Mouse (Mus musculus): Measurements from ENCODE around the gene Mxi1. TPM values are rescaled to one million over a fixed set of nuclear protein-coding genes. Genes with fewer than 3 reads are reported as not detected.

Mxi1 gene
- polyA plus RNA-seq, 1 experiment from 2014 or later = 59.0 TPM

DNA sequence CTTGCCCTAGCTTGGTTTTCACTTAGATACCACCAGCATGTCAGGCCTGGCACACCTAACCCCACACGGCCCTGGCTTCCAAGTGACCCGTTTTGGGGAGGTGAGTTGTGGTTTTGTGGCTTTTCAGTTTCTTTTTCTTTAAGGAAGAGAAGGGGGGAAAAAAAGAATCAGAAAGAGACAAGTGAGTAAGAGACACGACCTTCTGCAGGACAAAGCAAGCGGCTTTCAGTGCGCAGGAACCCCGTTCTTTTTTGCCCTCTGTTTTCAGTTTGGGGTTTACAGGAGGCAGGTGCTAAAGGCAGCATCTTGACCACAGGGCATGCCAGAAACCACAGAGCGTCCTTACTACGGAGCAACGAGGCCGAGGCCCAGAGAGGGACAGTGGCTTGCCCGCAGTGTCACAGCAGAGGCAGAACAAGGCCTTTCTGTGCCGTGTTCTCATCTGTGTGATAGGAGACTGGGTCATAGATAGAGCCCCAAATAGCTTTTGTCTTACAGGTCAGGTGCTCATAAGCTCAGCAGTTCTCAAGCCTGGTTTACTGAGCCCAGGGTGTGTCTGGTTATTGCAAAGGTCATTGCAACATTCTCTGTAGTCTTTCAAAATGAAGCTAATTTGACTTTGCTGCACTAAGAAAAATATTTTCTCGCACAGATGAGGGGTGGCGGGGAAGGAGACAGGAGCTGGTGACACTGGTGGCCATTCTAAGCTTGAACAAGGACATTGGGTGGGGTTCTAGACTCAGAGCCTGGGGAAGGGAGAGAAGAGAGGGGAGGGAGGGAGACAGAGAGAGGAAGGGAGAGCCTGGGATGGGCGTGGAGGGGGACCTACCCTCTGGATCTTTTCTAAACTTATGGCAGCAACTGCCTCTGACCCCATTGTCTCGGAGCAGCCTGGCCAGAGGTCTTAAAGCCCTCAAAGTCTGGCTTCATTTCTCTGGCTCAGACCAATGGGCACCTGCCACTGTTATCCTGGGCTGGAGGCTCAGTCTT, 8.1 kb downstream of the Mxi1 start:
- Histone ChIP-seq H3K27me3 (ENCODE audit: control insufficient read depth, insufficient read depth, low read length) (no peaks in the 10 kb centered on the region), H3K9me3 (ENCODE audit: control insufficient read depth, low read length) (no peaks in the 10 kb centered on the region), H3K9ac (ENCODE audit: low read length) (no peak overlapping the region), H3K4me3 (ENCODE audit: low read depth, low read length) (no peak overlapping the region), H3K4me1 (ENCODE audit: control insufficient read depth, insufficient read depth, low read length) (peaks cover 11% of the 10 kb centered on the region), H3K4me2 (no peak overlapping the region), H3K36me3 (ENCODE audit: control insufficient read depth, insufficient read depth, low read length) (no peaks in the 10 kb centered on the region; the same call in 1 of the 2 replicates), H3K27ac (ENCODE audit: low read depth, low read length) (no peak overlapping the region)
- 81% methylated on average over 16 of the region's 16 CpGs for WGBS
- ATAC-seq (ENCODE audit: low FRiP score) = no peak
- DNase-seq (ENCODE audit: low spot score, missing footprints) = no peak

- no peaks in the 10 kb centered on the region for H3K36me3 ChIP-seq (ENCODE audit: control insufficient read depth, insufficient read depth, low read length)
- H3K4me1 ChIP-seq (ENCODE audit: control insufficient read depth, insufficient read depth, low read length) = peaks cover 12% of the 10 kb centered on the region
- H3K9ac ChIP-seq (ENCODE audit: low read length) = no peak overlapping the region
- no peaks in the 10 kb centered on the region for H3K27me3 ChIP-seq (ENCODE audit: control insufficient read depth, insufficient read depth, low read length)
- H3K27ac ChIP-seq (ENCODE audit: low read depth, low read length) = no peak overlapping the region
- no peak overlapping the region for H3K4me3 ChIP-seq (ENCODE audit: low read depth, low read length)
- no peaks in the 10 kb centered on the region for H3K9me3 ChIP-seq (ENCODE audit: control insufficient read depth, low read length)
- 72% methylated on average over 9 of the region's 9 CpGs for WGBS
- ATAC-seq (ENCODE audit: low FRiP score) (no peak), DNase-seq (ENCODE audit: low spot score, missing footprints) (no peak)
- no peak overlapping the region for H3K4me2 ChIP-seq
Observed at GRCm38 (mm10) chr19:53320264-53321110, 10.2 kb downstream of the Mxi1 start.

- Histone ChIP-seq H3K27me3 (ENCODE audit: control insufficient read depth, insufficient read depth, low read length) (no peaks in the 10 kb centered on the region), H3K4me1 (ENCODE audit: control insufficient read depth, insufficient read depth, low read length) (peaks cover 20% of the 10 kb centered on the region), H3K36me3 (ENCODE audit: control insufficient read depth, insufficient read depth, low read length) (no peaks in the 10 kb centered on the region), H3K4me3 (ENCODE audit: low read depth, low read length) (no peak overlapping the region), H3K9me3 (ENCODE audit: control insufficient read depth, low read length) (no peaks in the 10 kb centered on the region), H3K4me2 (no peak overlapping the region), H3K27ac (ENCODE audit: low read depth, low read length) (no peak overlapping the region), H3K9ac (ENCODE audit: low read length) (no peak overlapping the region)
- WGBS = 76% methylated on average over 10 of the region's 10 CpGs
- no peak for ATAC-seq (ENCODE audit: low FRiP score)
- no peak for DNase-seq (ENCODE audit: low spot score, missing footprints)
Observed at GRCm38 (mm10) chr19:53321273-53321672, 11.0 kb downstream of the Mxi1 start.

DNA sequence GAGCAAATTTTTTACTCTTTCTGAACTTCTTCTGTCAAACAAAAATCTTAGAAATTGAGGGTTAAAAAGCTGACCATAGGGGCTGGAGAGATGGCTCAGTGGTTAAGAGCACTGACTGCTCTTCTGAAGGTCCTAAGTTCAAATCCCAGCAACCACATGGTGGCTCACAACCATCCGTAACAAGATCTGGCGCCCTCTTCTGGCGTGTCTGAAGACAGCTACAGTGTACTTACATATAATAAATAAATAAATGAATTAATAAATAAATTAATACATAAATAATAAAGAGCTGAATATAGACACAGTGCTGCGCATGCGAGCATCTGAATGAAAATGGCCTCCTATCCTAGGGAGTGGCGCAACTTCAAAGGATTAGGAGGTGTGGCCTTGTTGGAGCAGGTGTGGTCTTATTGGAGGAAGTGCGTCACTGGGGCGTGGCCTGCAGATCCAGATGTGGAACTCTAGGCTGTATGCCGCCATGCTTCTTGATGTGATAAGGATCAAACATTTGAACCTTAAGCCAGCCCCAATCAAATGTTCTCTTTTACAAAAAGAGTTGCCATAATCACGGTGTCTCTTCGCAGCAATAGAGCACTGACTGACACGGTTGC, 12.2 kb downstream of the Mxi1 start:
- 93% methylated on average over 12 of the region's 12 CpGs for WGBS
- Histone ChIP-seq H3K9me3 (ENCODE audit: control insufficient read depth, low read length) (no peaks in the 10 kb centered on the region), H3K4me3 (ENCODE audit: low read depth, low read length) (no peak overlapping the region), H3K4me2 (no peak overlapping the region), H3K27me3 (ENCODE audit: control insufficient read depth, insufficient read depth, low read length) (no peaks in the 10 kb centered on the region), H3K36me3 (ENCODE audit: control insufficient read depth, insufficient read depth, low read length) (no peaks in the 10 kb centered on the region), H3K9ac (ENCODE audit: low read length) (no peak overlapping the region), H3K4me1 (ENCODE audit: control insufficient read depth, insufficient read depth, low read length) (peaks cover 20% of the 10 kb centered on the region), H3K27ac (ENCODE audit: low read depth, low read length) (no peak overlapping the region)
- ATAC-seq (ENCODE audit: low FRiP score) = no peak
- no peak for DNase-seq (ENCODE audit: low spot score, missing footprints)

DNA sequence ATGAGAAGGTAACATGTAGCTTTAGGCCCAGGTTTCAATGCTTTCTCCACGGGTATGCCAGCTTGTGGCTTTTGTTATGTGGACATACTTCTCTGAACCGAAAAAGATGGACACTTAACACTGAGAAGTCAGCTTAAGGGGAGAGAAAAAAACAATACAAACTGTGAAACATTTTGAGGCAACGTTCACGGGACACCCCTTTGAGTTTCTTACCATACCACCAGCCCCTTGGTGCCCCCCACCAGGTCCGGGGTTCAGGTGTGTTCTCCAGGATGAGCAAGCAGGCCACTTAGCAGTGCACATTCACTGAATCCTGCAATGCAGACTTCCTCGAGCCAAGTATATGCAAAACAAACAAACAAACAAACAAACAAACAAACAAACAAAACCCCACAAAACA, 14.5 kb downstream of the Mxi1 start:
- ATAC-seq (ENCODE audit: low FRiP score) (no peak), DNase-seq (ENCODE audit: low spot score, missing footprints) (no peak)
- H3K9me3 ChIP-seq (ENCODE audit: control insufficient read depth, low read length) = no peaks in the 10 kb centered on the region
- H3K27ac ChIP-seq (ENCODE audit: low read depth, low read length) = no peak overlapping the region
- 60% methylated on average over 6 of the region's 6 CpGs for WGBS
- H3K36me3 ChIP-seq (ENCODE audit: control insufficient read depth, insufficient read depth, low read length) = no peaks in the 10 kb centered on the region
- no peaks in the 10 kb centered on the region for H3K27me3 ChIP-seq (ENCODE audit: control insufficient read depth, insufficient read depth, low read length)
- H3K4me1 ChIP-seq (ENCODE audit: control insufficient read depth, insufficient read depth, low read length) = peaks cover 23% of the 10 kb centered on the region
- H3K4me2 ChIP-seq = no peak overlapping the region; the same call in 1 of the 2 replicates
- H3K4me3 ChIP-seq (ENCODE audit: low read depth, low read length) = no peak overlapping the region
- no peak overlapping the region; the same call in 1 of the 2 replicates for H3K9ac ChIP-seq (ENCODE audit: low read length)

GRCm38 (mm10) chr19:53325578-53326295, 15.4 kb downstream of the Mxi1 start:
- no peak for ATAC-seq (ENCODE audit: low FRiP score)
- Histone ChIP-seq H3K9ac (ENCODE audit: low read length) (peak overlapping the region; percentile 53), H3K27me3 (ENCODE audit: control insufficient read depth, insufficient read depth, low read length) (no peaks in the 10 kb centered on the region), H3K36me3 (ENCODE audit: control insufficient read depth, insufficient read depth, low read length) (no peaks in the 10 kb centered on the region), H3K4me1 (ENCODE audit: control insufficient read depth, insufficient read depth, low read length) (peaks cover 24% of the 10 kb centered on the region), H3K9me3 (ENCODE audit: control insufficient read depth, low read length) (no peaks in the 10 kb centered on the region), H3K4me3 (ENCODE audit: low read depth, low read length) (peak overlapping the region; percentile 18; the same call in 1 of the 2 replicates), H3K27ac (ENCODE audit: low read depth, low read length) (peak overlapping the region; percentile 21; the same call in 1 of the 2 replicates), H3K4me2 (peak overlapping the region; percentile 52)
- WGBS = 12% methylated on average over 27 of the region's 27 CpGs
- DNase-seq (ENCODE audit: low spot score, missing footprints) = no peak

- H3K36me3 ChIP-seq (ENCODE audit: control insufficient read depth, insufficient read depth, low read length) = peaks cover 3% of the 10 kb centered on the region; the same call in 1 of the 2 replicates
- H3K27me3 ChIP-seq (ENCODE audit: control insufficient read depth, insufficient read depth, low read length) = no peaks in the 10 kb centered on the region
- H3K27ac ChIP-seq (ENCODE audit: low read depth, low read length) = no peak overlapping the region
Observed at GRCm38 (mm10) chr19:53328116-53328515, 17.8 kb downstream of the Mxi1 start.

DNA sequence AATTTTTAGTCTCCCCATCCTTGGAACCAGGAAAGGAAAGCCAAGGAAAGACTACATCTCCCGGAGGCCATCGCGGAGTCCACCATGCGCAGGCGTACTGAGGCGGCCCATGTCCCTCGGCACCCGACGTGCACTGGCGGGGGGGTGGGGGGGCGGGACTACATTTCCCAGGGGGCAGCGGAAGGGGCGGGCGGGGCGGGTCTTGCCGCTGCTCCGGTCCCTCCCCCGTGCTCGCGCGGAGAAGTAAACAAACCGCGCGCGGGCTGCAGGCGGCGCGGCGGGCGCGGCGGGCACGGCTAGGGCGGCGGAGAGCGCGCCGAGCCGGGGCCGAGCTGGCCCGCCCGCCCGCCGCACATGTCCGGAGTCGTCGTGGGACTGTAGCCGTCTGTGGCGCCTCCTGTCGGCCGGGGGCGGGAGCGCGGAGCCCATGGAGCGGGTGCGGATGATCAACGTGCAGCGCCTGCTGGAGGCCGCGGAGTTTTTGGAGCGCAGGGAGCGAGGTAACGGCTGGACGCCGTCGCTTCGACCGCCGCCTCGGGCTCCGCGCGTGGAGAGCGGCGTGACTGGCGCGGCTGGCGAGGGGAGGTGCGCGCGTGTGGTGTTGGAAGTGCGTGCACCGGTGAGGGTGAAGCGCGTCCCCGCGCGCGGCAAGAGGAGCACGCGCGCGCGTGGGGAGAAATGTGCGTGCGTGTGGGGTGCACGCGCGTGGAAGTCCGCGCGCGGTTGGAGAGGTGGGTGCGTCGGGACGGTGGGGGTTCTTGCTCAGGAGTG, 19.1 kb downstream of the Mxi1 start:
- DNase-seq (ENCODE audit: low spot score, missing footprints) (peak; percentile 98), ATAC-seq (ENCODE audit: low FRiP score) (peak; percentile 87)
- Histone ChIP-seq H3K27ac (ENCODE audit: low read depth, low read length) (peak overlapping the region; percentile 20; the same call in 1 of the 2 replicates), H3K4me3 (ENCODE audit: low read depth, low read length) (peak overlapping the region; percentile 84), H3K27me3 (ENCODE audit: control insufficient read depth, insufficient read depth, low read length) (no peaks in the 10 kb centered on the region), H3K9me3 (ENCODE audit: control insufficient read depth, low read length) (no peaks in the 10 kb centered on the region), H3K9ac (ENCODE audit: low read length) (peak overlapping the region; percentile 73), H3K36me3 (ENCODE audit: control insufficient read depth, insufficient read depth, low read length) (peaks cover 3% of the 10 kb centered on the region; the same call in 1 of the 2 replicates), H3K4me1 (ENCODE audit: control insufficient read depth, insufficient read depth, low read length) (peaks cover 22% of the 10 kb centered on the region), H3K4me2 (peak overlapping the region; percentile 100)
- WGBS = under 1% methylated on average over 106 of the region's 106 CpGs

More at GRCm38 (mm10) chr19:53328116-53328515, 17.8 kb downstream of the Mxi1 start:
- Histone ChIP-seq H3K4me2 (no peak overlapping the region), H3K4me3 (ENCODE audit: low read depth, low read length) (no peak overlapping the region), H3K4me1 (ENCODE audit: control insufficient read depth, insufficient read depth, low read length) (peaks cover 24% of the 10 kb centered on the region), H3K9me3 (ENCODE audit: control insufficient read depth, low read length) (no peaks in the 10 kb centered on the region), H3K9ac (ENCODE audit: low read length) (no peak overlapping the region)
- ATAC-seq (ENCODE audit: low FRiP score) (no peak), DNase-seq (ENCODE audit: low spot score, missing footprints) (no peak)
- WGBS = 74% methylated on average over 9 of the region's 9 CpGs

Measured in midbrain, embryonic 11.5 days (tissue).